Mouse (Mus musculus) G1E-ER4 (cell line): ENCODE data around the gene Smad9. TPM values are rescaled to one million over a fixed set of nuclear protein-coding genes. Genes with fewer than 3 reads are reported as not detected.

Source experiments
- GATA1 ChIP-seq: IDR thresholded peaks from one replicate; pipeline ENCODE4 v1.8.0; 2012; ENCODE audit warnings: low read length, inconsistent platforms
- polyA plus RNA-seq: library from polyadenylated mRNA; stranded (reverse); fragments of >175 nt; gene quantifications from 2 replicates; pipeline ENCODE4 v1.2.3, GENCODE M21; 2012

The Smad9 gene
- polyA plus RNA-seq, 1 experiment, result not detected

DNA sequence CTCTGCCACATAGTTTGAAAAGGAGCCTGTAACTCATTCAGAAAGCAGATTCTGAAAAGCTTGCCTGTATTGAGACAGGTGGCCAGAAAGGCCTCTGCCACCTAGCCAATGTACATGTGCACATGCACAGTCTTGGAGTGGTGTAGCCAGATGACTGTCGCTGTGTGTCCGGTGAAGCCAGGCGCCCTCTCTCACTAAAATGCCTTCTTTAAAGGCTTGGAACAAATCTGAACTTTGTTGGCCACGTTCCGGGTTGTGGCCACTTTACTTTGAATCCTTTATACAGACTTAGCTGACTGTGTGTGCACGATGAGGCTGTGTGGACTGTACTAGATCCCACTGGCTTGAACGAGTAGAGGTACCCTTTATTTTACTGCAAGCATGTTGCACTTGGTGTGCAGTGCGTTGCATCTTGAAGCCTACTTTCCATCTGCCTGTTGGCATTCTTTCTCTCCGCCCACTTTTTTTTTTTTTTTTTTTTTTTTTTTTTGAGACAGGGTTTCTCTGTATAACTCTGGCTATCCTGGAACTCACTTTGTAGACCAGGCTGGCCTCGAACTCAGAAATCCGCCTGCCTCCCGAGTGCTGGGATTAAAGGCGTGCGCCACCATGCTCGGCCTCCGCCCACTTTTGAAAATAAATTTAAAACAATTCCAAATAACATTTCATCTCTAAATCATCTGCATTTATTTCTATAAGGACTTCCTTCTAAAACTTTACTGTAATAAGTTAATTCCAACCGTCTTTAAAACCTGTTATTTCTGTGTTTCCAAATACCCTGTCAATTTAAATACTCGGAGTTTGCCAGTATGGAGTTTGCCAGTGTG lies 19.1 kb upstream of the Smad9 start:
- TF ChIP-seq GATA1, result no peak

GRCm38 (mm10) chr3:54737317-54737716 lies 18.1 kb upstream of the Smad9 start:
- TF ChIP-seq GATA1, result no peak

DNA sequence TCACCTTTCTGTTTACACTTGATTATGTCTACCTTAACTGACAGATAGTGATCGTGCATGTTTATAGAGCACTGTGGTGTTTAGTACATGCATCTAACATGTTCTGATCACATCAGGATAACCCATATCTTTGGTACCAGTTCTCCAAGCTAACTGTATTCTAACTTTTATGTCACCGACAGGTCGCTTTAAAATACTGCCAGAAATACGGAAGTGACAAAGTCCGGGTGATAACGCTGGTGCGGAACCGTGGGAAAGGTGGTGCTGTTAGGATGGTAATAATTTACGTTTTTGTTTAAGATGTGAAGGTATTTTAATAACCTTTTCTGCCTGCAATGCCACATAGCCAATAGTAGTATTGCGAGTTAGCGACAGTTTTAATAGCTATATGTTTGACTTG lies 13.4 kb upstream of the Smad9 start:
- TF ChIP-seq GATA1, result no peak

DNA sequence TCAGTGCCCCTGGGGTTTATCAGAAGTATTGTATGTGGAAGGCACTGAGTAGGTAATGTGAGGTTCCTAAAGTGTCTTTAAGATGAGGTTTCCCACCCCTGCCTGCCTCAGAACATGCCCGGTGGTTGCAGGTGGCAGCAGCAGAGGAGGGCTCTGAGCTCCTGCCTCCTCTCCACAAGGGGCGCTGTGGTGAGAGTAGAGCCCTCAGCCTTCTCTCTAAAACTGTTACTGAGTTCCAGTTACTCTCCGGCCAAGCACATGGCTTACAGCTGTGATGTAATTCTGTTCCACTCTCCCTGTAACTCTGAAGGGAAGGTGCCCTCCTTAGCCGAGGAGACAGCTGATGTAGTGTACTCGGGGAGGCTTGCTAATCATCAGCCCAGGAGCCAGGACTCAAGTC lies 9.6 kb upstream of the Smad9 start:
- no peak for TF ChIP-seq GATA1

DNA sequence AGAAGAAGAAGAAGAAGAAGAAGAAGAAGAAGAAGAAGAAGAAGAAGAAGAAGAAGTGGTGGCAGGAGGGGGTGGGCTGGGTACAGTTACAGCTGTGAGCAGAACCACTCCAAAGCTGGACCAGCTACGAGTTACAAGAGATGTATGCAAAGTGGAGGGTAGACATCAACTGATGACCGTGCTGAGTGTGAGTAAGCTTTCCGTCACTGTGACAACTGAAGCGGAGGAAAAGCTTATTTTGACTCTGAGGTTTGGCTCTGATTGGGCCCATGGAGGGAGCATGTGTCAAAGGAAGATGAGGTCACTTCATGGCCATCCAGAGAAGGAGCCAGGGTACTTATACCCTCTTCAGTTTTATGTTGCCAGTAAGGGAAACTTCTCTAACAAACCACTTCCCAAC lies 2.0 kb upstream of the Smad9 start:
- TF ChIP-seq GATA1, result no peak

DNA sequence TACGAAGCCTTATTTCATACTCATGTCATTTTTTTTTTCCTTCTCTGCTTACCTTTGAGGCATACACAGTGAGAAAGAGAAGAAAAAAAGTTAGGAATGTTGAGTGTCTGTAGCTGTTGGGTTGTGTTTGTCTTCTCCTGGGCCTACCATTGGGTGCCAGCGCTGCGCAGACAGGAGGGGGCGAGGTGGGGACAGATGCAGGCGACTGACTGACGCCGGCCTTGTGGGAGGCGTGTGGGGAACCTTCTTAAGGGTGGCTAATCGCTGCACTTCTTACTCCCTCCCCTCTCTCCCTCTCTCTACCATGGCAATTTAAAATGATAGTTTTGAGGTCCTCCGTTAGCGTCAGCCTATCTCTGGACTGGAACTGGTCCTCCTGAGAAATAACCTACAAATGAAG lies 676 bp downstream of the Smad9 start:
- TF ChIP-seq GATA1, result no peak

DNA sequence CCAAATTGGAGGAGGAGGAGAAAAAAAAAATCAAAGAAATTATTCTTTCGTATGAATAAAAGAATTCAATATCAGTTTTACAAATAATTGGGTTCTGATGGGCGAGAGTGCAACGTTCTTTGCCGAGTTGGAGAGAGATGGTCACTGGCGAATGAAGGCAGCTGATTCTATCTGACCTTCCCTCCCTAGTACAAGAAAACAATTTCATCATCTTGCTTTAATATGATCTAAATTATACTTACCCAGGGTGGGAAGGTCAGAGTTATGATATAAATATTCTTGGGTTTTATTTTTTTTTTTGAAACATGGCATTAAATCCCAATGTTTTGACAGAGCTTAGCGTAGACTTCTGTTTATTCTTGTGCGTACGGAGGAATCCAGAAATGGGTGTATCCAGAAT lies 2.1 kb downstream of the Smad9 start:
- TF ChIP-seq GATA1, result no peak

DNA sequence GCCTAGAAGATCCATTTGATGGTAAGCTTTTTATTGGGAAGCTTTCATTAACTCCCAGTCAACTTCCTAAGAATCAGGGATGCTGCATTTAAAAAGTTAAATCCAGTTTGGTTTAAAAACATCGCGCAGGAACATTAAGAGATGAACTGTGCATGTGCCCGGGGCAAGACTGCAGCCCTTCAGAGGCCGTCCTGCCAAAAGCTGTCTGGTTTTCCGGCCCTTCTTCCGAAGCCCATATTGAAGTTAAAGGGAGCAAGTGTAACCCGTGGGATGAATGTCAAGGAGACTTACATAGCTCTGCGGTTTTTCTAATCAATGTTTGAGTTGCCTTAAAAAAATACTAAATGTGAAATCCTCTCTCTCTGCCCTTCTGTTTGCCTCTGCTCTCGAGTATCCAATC lies 3.8 kb downstream of the Smad9 start:
- TF ChIP-seq GATA1, result no peak

- no peak for TF ChIP-seq GATA1
Observed at GRCm38 (mm10) chr3:54760321-54761115, 5.1 kb downstream of the Smad9 start.

DNA sequence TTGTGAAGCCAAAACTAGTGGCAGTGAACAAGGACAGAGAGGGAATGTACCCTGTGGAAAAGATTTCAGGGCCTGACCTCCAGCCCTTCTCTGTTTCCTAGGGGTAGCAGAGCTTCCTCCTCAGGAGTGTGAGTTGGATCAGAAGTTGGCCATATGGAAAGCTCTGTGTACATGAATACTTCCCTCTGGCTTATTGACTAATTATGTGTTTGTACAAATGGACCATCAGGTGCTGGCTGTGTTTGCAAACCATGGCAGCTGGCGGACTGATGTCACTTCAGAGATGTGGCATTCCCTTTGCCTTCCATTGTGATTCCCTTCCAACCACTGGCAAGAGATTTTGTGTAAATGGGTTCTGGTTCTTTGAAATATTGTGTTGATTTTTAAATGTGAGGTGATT lies 5.9 kb downstream of the Smad9 start:
- TF ChIP-seq GATA1, result no peak

DNA sequence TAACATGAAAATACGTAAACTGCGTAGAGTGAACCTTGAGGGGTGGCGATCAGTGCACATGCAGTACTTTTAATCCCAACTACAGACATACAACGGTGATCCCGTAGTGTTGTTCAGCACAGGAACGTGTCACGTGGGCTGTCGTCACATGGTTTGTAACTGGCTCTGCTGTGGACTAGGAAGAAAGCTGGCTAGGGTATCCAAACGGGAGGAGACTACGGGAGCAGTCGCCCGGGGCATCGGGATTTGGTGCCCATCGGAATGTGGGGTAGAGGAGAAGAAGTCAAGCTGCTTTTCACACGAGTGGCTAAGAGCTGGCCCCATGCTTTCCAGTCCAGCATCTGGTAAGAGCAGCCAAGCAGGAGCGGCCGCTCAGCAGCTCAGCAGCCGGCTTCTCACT lies 9.0 kb downstream of the Smad9 start:
- TF ChIP-seq GATA1, result no peak

DNA sequence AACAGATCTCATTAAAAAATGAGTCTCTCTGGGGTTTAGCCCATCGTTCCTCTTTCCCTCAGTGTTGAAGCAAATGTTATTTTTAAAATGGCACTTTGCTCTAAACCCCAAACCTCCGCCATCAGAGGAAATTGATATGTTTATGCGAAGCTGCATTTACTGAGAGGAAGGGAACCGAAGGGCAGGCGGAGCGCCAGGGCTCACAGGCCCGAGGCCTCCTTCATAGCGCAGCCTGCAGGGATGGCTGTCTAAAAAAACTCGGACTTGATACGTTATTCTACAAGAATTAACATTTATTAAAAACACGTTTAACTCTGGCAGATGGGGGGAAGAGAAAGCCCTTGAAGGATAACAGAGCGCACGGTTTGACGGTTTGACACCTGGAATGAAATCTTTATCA lies 10.7 kb downstream of the Smad9 start:
- TF ChIP-seq GATA1, result no peak

DNA sequence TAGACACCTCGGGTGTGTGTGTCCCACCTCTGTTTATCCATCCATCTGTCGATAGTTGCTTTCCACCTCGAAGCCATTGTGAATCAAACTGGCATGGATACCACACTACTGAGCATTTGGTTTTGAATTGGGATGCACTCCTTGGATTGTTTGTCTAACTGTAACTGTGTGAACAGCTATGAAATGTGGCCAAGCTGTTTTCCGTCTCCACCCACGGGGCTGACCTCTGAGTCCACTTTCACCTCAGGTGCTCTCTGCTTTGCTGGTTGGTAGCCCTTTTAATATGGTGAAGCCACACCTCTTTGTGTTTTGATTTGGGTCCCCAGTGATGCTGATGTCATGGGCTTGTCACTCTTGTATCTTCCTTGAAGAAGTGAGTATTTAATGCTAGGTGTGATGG lies 11.4 kb downstream of the Smad9 start:
- no peak for TF ChIP-seq GATA1

- no peak for TF ChIP-seq GATA1
Observed at GRCm38 (mm10) chr3:54768592-54768991, 13.2 kb downstream of the Smad9 start.

DNA sequence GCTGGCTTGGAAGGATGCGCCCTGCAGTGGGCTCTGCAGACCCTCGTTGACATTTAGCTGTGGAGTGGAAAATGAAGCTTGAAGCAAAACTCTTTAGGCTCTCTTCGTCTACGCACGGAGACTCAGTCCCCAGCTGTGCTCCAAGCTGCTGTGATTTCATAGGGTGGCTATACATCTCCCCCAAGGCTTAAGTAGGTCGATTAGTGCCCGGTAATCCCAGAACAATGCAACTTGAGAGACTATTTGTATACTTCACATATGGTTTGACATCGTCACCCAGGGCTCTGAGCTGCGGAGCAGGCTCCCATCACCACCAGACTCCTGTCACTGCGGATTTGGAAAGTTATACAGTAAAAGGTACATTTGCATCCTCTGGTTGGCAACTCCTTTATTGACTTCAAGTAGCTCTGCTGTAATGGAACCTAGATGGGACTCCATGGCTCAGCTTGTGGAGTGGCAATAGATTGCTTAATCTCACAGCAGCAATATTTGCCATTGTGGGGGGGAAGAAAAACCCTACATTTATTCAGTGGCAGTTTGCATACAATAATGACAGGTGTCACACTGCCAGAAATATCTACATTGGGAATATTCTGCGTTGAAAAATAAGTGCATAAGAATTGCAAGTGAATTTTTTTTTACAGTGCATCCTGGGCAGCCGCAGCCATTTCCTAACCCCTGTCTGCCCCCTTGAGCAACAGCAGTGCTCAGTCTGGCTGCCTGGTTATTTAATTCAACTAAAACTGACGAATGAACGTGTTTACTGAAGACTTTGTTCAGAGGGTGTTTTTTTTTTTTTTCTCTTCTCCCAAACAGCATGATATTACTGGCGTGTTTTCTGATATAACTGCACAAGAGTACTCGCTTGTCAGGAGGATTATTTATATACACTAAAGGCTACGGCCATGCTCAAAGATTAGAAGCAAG lies 14.2 kb downstream of the Smad9 start:
- TF ChIP-seq GATA1, result no peak

- TF ChIP-seq GATA1, result no peak
Observed at GRCm38 (mm10) chr3:54773613-54774012, 18.2 kb downstream of the Smad9 start.
